Mouse (Mus musculus) stomach, embryonic 14.5 days (tissue): Measurements from ENCODE around the gene Zrsr1. TPM values are rescaled to one million over a fixed set of nuclear protein-coding genes. Genes with fewer than 3 reads are reported as not detected.
A peak's percentile ranks its signal among the peaks of the same experiment; 100 is the strongest.

Experiments
- ATAC-seq: fragments of 200-750 bp; cut with Nextera tagmentation; 2 replicates; pipeline ENCODE4 v1.8.0; 2017; ENCODE audit warnings: low read depth, moderate TSS enrichment; ENCODE audit not compliant: insufficient number of reproducible peaks, insufficient read depth, low FRiP score
- H3K27ac ChIP-seq: fragments of 300-500 bp; sonication (generic); 2 replicates; pipeline ENCODE4 v1.5.1; 2014; ENCODE audit warnings: mild to moderate bottlenecking, low read length, moderate library complexity, mixed read lengths
- H3K27me3 ChIP-seq: fragments of 300-500 bp; sonication (generic); 2 replicates; pipeline ENCODE4 v1.6.1; 2014; ENCODE audit warnings: low read length, control low read depth, mixed read lengths; ENCODE audit not compliant: control insufficient read depth, insufficient read depth
- H3K36me3 ChIP-seq: fragments of 300-500 bp; sonication (generic); 2 replicates; pipeline ENCODE4 v1.6.1; 2014; ENCODE audit warnings: mild to moderate bottlenecking, control low read depth, low read length, moderate library complexity, mixed read lengths; ENCODE audit not compliant: control insufficient read depth, insufficient read depth
- H3K4me1 ChIP-seq: fragments of 300-500 bp; sonication (generic); 2 replicates; pipeline ENCODE4 v1.6.1; 2014; ENCODE audit warnings: low read length, control low read depth, mixed read lengths; ENCODE audit not compliant: control insufficient read depth, insufficient read depth
- H3K4me2 ChIP-seq: fragments of 300-500 bp; sonication (generic); replicated peaks from 2 replicates; pipeline ENCODE4 v1.6.1; 2014; ENCODE audit warnings: low read depth, low read length, control low read depth
- H3K4me3 ChIP-seq: fragments of 300-500 bp; sonication (generic); 2 replicates; pipeline ENCODE4 v1.5.1; 2014; ENCODE audit warnings: low read depth, low read length, control low read depth
- H3K9ac ChIP-seq: fragments of 300-500 bp; sonication (generic); replicated peaks from 2 replicates; pipeline ENCODE4 v1.6.1; 2014; ENCODE audit warnings: low read depth, mild to moderate bottlenecking, control low read depth, low read length, moderate library complexity, mixed read lengths
- H3K9me3 ChIP-seq: fragments of 300-500 bp; sonication (generic); 2 replicates; pipeline ENCODE4 v1.6.1; 2016; ENCODE audit warnings: low read depth, low read length, control low read depth; ENCODE audit not compliant: control insufficient read depth
- WGBS: fragments of 180-500 bp; shearing (Covaris S2); extraction: QIAGEN DNeasy Blood & Tissue Kit; methylation state at CpG from one replicate; pipeline ENCODE4 v1.1.7; 2014; 5-methylcytosine and 5-hydroxymethylcytosine counted together
- polyA plus RNA-seq: library from polyadenylated mRNA; unstranded; fragments of >200 nt; fragmentation: Nextera tagmentation; extraction: Ambion mirVana; gene quantifications from 2 replicates; pipeline ENCODE4 v1.2.1, GENCODE M21; 2014

The Zrsr1 gene
- polyA plus RNA-seq, 1 experiment from 2014 or later, result 1.9 TPM

DNA sequence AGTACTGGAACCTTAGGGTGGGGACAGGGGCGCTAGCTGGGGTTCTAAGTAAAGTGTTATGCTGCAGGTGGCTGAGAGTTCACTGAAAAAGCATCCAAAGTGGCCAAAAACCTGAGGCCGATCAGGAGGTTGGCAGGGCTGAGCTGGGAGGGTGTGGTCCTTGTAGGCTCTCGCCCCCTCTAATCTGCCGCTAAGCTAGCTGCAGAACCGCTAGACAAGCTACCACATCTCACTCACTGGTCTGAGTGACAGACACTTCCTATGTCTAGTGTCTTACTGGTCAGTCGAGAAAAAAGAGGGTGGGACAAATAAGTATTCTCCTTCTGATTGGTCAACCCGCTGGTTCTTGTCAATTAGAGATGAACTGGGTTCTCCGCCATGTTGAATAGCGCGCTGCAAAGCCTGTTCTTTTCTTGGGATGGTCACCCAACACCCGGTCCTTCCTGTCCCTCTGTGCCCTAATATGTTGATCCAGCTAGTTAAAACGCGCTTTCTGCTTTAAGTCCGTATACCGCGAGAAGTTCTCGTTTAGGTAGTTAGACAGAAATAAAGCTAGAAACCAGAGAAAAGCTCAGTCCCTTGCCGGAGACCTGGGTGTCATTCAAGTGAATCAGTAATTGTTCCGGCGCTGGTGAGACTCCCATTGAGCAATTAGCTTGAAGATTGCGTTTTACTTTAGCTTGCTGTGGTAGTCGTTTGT, 35.8 kb downstream of the Zrsr1 start, which contains the start of gene Fam161a:
Fam161a (plus strand) TSS at position 51 of the 700 bp plus-strand sequence.
- peak within 1 kb of the TSS; percentile 79 for H3K27ac ChIP-seq
- ATAC-seq, result peak; percentile 93
- no peaks in the 10 kb centered on the region for H3K9me3 ChIP-seq
- H3K36me3 ChIP-seq, result peaks cover 20% of the 10 kb centered on the region
- H3K4me3 ChIP-seq, result peak within 1 kb of the TSS; percentile 49
- under 1% methylated on average over 22 of the region's 22 CpGs for WGBS
- H3K4me2 ChIP-seq, result peak within 1 kb of the TSS; percentile 75
- H3K27me3 ChIP-seq, result no peaks in the 10 kb centered on the region
- no peaks in the 10 kb centered on the region for H3K4me1 ChIP-seq
- H3K9ac ChIP-seq, result peak within 1 kb of the TSS; percentile 50

DNA sequence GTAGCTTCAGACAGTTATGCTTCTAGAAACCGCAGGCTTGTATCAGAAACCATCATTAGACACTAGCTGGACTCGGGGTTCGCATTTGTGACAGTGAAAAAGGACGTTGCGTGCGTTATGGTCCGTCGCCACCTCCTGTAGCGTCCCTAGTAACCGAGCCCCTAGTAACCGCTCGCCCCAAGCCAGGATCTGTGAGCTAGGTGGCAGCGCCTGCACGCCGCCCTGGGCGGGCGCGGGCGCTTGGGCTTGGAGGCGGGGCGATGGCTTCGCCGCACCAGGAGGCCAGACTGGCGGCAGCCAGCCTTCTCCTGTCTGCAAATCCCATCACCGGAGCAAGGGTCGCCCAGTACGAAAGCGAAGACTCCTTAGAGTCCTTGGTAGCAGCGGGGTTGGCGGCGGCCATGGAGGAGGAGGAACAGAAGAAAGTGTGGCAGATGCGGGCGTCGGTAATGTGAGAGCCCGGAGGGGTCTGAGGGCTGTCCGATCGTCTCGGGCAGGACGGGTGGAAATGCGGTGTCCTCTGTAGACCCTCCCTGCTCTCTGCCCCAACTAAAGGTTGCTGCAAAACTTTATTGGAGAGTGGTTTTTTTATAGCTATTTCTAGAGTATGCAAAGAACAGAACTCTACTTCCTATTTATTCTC, 36.5 kb downstream of the Zrsr1 start:
- WGBS, result under 1% methylated on average over 40 of the region's 40 CpGs
- Histone ChIP-seq H3K27me3 (no peaks in the 10 kb centered on the region), H3K9me3 (no peaks in the 10 kb centered on the region), H3K9ac (peak overlapping the region; percentile 50), H3K4me3 (peak overlapping the region; percentile 49), H3K27ac (peak overlapping the region; percentile 79), H3K4me2 (peak overlapping the region; percentile 75), H3K36me3 (peaks cover 15% of the 10 kb centered on the region), H3K4me1 (no peaks in the 10 kb centered on the region)
- peak; percentile 91 for ATAC-seq

DNA sequence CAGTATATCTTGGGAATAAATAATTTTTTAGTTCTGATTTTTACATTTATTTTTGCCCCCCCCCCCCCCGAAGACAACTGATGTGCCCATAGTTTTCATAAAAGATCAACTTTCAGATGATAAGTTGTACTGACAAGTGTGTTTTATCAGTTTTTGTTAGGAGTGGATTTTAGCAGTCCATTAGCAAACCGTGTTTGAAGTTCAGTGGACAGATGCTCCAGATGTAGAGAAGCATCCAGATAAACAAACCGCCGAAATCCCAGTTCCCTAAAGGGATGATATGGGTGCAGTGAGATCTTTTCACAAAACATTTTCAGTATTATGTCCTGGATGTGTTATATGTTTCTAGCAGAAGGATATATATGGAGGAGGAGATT, 37.0 kb downstream of the Zrsr1 start:
- H3K9ac ChIP-seq, result 0 out of 2 replicates have a peak overlapping the region, but pooled peaks have one; percentile 50
- WGBS, result 13% methylated on average over 4 of the region's 4 CpGs

DNA sequence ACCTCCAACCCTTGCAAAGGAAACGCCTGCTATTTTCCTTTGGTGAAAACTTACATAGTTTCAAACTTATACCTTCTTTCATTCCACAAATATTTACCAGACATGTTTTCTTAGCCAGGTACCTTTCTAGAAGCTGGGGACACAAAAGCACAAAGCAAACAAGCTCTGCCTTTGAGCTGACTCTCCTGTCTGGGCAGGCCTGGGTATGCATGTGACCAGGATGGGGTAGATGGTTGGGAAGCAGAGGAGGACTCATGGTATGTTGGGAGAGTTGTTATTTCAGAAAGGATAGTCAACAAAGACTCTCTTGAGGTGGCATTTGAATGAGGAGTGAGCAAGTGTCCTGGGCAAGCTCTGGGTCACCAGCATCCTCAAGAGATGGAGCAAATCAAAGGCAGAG, 41.3 kb downstream of the Zrsr1 start:
- Histone ChIP-seq H3K9ac (no peak overlapping the region), H3K4me2 (no peak overlapping the region), H3K4me1 (no peaks in the 10 kb centered on the region), H3K27me3 (no peaks in the 10 kb centered on the region), H3K4me3 (no peak overlapping the region), H3K9me3 (no peaks in the 10 kb centered on the region), H3K27ac (peak overlapping the region; percentile 55), H3K36me3 (no peaks in the 10 kb centered on the region)
- 46% methylated on average over 1 of the region's 1 CpGs for WGBS
- no peak for ATAC-seq

More for the DNA sequence above, 37.0 kb downstream of the Zrsr1 start:
- Histone ChIP-seq H3K27ac (no peak overlapping the region), H3K27me3 (no peaks in the 10 kb centered on the region), H3K4me1 (no peaks in the 10 kb centered on the region), H3K9me3 (no peaks in the 10 kb centered on the region), H3K36me3 (peaks cover 9% of the 10 kb centered on the region), H3K4me2 (peak overlapping the region; percentile 75), H3K4me3 (peak overlapping the region; percentile 49)
- ATAC-seq, result no peak

DNA sequence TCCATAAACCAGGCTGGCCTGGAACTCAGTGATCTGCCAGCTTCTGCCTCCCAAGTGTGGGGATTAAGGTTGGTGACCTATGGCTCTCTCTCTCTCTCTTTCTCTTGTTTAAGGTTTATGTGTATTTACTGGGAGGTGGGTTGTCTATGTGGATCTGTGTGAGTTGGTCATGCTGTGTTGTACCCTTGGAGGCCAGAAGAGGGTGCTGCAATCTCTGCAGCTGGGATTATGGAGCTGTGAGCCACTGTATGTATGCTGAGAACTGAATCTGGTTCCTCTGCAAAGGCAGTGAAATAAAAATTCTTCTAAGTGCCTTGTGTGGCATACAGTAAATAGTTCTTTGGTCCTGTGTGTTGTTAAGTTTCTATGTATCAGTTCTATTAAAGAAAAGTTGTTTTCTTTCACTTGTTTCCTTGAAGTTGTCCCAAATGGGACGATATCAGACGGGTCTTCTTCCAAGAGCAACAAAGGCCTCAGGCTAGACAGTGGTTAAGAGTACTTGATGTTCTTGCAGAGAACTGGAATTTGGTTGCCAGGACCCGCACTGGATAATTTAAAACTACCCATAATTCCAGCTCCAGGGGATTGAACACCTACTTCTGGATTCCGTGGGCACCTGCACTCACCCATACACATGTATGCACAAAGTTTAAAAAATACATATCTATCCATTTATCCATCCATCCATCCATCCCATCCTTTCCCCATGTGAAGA, 41.9 kb downstream of the Zrsr1 start:
- peak; percentile 12; the same call in 1 of the 2 replicates for ATAC-seq
- 82% methylated on average over 4 of the region's 4 CpGs for WGBS

DNA sequence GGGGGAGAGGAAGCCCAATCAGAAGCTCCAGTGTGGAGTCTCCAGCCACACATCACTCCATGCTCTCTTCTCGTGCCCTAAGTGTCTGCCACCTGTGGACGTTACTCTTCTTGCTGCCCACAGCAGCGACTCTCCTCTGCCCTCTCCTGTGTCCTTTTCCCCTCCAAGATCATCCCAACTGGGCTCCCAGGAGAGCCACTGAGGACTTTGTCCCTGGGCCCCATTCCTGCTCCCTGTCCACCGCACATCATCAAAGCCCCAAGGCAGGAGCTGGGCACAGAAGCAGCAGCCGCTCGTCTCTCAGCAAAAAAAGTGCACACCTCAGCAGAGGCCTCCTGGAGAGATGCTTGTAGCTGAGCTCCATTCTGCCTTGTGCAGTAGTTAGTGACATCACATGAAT, 43.2 kb downstream of the Zrsr1 start:
- no peak for ATAC-seq
- H3K9me3 ChIP-seq, result no peaks in the 10 kb centered on the region
- H3K4me3 ChIP-seq, result no peak overlapping the region
- H3K27ac ChIP-seq, result no peak overlapping the region
- no peak overlapping the region for H3K4me2 ChIP-seq
- H3K9ac ChIP-seq, result no peak overlapping the region
- no peaks in the 10 kb centered on the region for H3K36me3 ChIP-seq
- WGBS, result 70% methylated on average over 6 of the region's 6 CpGs
- H3K4me1 ChIP-seq, result no peaks in the 10 kb centered on the region
- H3K27me3 ChIP-seq, result no peaks in the 10 kb centered on the region

More for the DNA sequence above, 41.9 kb downstream of the Zrsr1 start:
- Histone ChIP-seq H3K9me3 (no peaks in the 10 kb centered on the region), H3K4me2 (no peak overlapping the region), H3K36me3 (no peaks in the 10 kb centered on the region), H3K27me3 (no peaks in the 10 kb centered on the region), H3K4me3 (no peak overlapping the region), H3K9ac (no peak overlapping the region), H3K27ac (peak overlapping the region; percentile 55), H3K4me1 (no peaks in the 10 kb centered on the region)

DNA sequence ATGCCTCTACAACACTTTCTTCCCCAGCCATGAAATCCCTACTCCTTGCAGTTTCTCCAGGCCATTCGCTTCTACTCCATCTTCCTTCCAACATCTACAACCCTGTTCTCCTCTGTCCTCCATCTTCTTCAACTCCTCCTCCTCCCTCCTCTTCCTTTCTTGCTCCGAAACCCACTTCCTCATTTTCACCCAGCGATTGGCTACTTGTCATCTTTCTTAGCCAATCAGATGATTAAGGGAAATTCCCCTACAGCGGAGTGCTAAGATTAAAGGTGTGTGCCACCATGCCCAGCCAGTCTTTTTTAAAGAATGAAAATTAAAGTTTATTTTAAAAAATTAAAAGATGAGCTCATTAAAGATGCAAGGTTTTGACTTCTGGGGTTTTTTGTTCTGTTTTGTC, 46.1 kb downstream of the Zrsr1 start:
- no peak overlapping the region for H3K4me2 ChIP-seq
- no peak for ATAC-seq
- WGBS, result 90% methylated on average over 4 of the region's 4 CpGs

DNA sequence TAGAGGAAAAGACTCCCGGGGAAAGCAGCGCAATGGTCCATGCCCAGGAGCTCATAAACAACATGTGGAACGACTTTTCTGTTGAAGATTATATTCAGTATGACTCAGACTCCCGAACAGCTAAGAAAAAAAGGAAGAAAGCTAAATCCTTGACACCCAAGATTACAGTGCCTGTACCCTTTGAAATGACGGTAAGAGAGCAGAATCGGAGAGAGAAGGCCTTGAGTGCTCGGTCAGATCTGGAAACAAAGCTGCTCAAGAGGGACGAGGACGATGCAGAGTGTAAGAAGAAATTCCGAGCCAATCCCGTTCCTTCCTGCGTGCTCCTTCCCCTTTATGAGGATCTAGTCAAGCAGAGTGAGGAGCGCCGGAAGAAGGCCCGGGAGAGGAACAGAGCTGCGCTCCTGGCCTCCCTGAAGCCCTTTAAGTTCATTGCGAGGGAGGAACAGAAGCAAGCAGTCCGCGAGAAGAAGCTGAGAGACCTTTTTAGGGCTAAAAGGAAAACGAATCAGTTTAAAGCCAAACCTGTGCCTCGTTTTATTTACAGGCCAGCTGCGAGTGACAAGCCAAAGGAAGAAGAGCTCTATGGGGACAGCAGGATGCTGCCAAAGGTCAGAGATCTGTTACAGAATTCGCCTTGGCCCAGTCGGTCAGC, 48.4 kb downstream of the Zrsr1 start:
- H3K4me2 ChIP-seq, result no peak overlapping the region
- no peak overlapping the region for H3K4me3 ChIP-seq
- H3K4me1 ChIP-seq, result no peaks in the 10 kb centered on the region
- H3K9me3 ChIP-seq, result no peaks in the 10 kb centered on the region
- no peaks in the 10 kb centered on the region for H3K27me3 ChIP-seq
- no peak overlapping the region for H3K27ac ChIP-seq
- no peak overlapping the region for H3K9ac ChIP-seq
- H3K36me3 ChIP-seq, result no peaks in the 10 kb centered on the region
- ATAC-seq, result no peak
- 75% methylated on average over 24 of the region's 24 CpGs for WGBS

More for the DNA sequence above, 46.1 kb downstream of the Zrsr1 start:
- no peak overlapping the region for H3K4me3 ChIP-seq
- H3K27me3 ChIP-seq, result no peaks in the 10 kb centered on the region
- no peaks in the 10 kb centered on the region for H3K36me3 ChIP-seq
- no peak overlapping the region for H3K9ac ChIP-seq
- H3K9me3 ChIP-seq, result no peaks in the 10 kb centered on the region
- no peaks in the 10 kb centered on the region for H3K4me1 ChIP-seq
- no peak overlapping the region for H3K27ac ChIP-seq
